Mouse (Mus musculus) kidney, adult 2 months (tissue): Measurements from ENCODE around the gene Ostf1. TPM values are rescaled to one million over a fixed set of nuclear protein-coding genes. Genes with fewer than 3 reads are reported as not detected.

Source experiments
- DNase-seq: peaks from one replicate; pipeline ENCODE4 v3.0.0; 2021
- H3K27ac ChIP-seq: fragments of 200-500 bp; 2 replicates; pipeline ENCODE4 v1.5.1; 2012; ENCODE audit warnings: low read depth, low read length, control low read depth, inconsistent platforms; ENCODE audit not compliant: insufficient read depth
- H3K27me3 ChIP-seq: fragments of 200-500 bp; replicated peaks from 2 replicates; pipeline ENCODE4 v1.6.1; 2012; ENCODE audit warnings: mild to moderate bottlenecking, moderate library complexity, low read length, inconsistent platforms; ENCODE audit not compliant: control insufficient read depth, insufficient read depth
- H3K36me3 ChIP-seq: fragments of 200-500 bp; 2 replicates; pipeline ENCODE4 v1.6.1; 2012; ENCODE audit warnings: mild to moderate bottlenecking, moderate library complexity, low read length, inconsistent platforms; ENCODE audit not compliant: control insufficient read depth, insufficient read depth
- H3K4me1 ChIP-seq: fragments of 200-500 bp; 2 replicates; pipeline ENCODE4 v1.6.1; 2011; ENCODE audit warnings: low read length; ENCODE audit not compliant: control insufficient read depth, insufficient read depth
- H3K4me3 ChIP-seq: fragments of 200-500 bp; 2 replicates; pipeline ENCODE4 v1.5.1; 2011; ENCODE audit warnings: mild to moderate bottlenecking, low read depth, low read length, control low read depth; ENCODE audit not compliant: insufficient read depth
- CTCF ChIP-seq: fragments of 200-500 bp; conservative IDR thresholded peaks from 2 replicates; pipeline ENCODE4 v1.5.1; 2011; ENCODE audit warnings: low read depth, mild to moderate bottlenecking, control low read depth, low read length, moderate library complexity, mixed read lengths; ENCODE audit not compliant: insufficient read depth, insufficient read length
- POLR2A ChIP-seq: fragments of 200-500 bp; IDR thresholded peaks from one replicate; pipeline ENCODE4 v1.6.1; 2011; ENCODE audit warnings: low read depth, low read length, control low read depth
- WGBS: fragments of 180-500 bp; shearing (Covaris S2); methylation state at CpG from one replicate; pipeline ENCODE4 v1.1.7; 2018; 5-methylcytosine and 5-hydroxymethylcytosine counted together
- polyA plus RNA-seq: library from polyadenylated mRNA; depleted of rRNA; stranded (reverse); fragments of >200 nt; gene quantifications from 2 replicates; pipeline ENCODE4 v1.2.3, GENCODE M21; 2012

The Ostf1 gene
- polyA plus RNA-seq, 1 experiment: 80.0 TPM

GRCm38 (mm10) chr19:18582887-18583286, 48.7 kb downstream of the Ostf1 start:
- 68% methylated on average over 6 of the region's 6 CpGs for WGBS
- no peak for DNase-seq
- Histone ChIP-seq H3K4me1 (peaks cover 6% of the 10 kb centered on the region; the same call in 1 of the 2 replicates), H3K4me3 (no peak overlapping the region), H3K36me3 (peaks cover 4% of the 10 kb centered on the region; the same call in 1 of the 2 replicates), H3K27ac (no peak overlapping the region), H3K27me3 (no peaks in the 10 kb centered on the region)
- no peak for TF ChIP-seq CTCF
- no peak for TF ChIP-seq POLR2A

- H3K27ac ChIP-seq: no peak overlapping the region
- H3K36me3 ChIP-seq: peaks cover 4% of the 10 kb centered on the region; the same call in 1 of the 2 replicates
- no peak overlapping the region for H3K4me3 ChIP-seq
- 92% methylated on average over 9 of the region's 9 CpGs for WGBS
- TF ChIP-seq CTCF: no peak
- TF ChIP-seq POLR2A: no peak
- H3K4me1 ChIP-seq: peaks cover 6% of the 10 kb centered on the region; the same call in 1 of the 2 replicates
- no peak for DNase-seq
- H3K27me3 ChIP-seq: no peaks in the 10 kb centered on the region
Measured at GRCm38 (mm10) chr19:18582226-18582625, 49.4 kb downstream of the Ostf1 start.

GRCm38 (mm10) chr19:18581046-18581445, 50.6 kb downstream of the Ostf1 start:
- Histone ChIP-seq H3K4me3 (no peak overlapping the region), H3K4me1 (peaks cover 6% of the 10 kb centered on the region; the same call in 1 of the 2 replicates), H3K27ac (no peak overlapping the region), H3K36me3 (peaks cover 4% of the 10 kb centered on the region; the same call in 1 of the 2 replicates), H3K27me3 (no peaks in the 10 kb centered on the region)
- 91% methylated on average over 16 of the region's 16 CpGs for WGBS
- DNase-seq: no peak
- TF ChIP-seq POLR2A (no peak), CTCF (no peak)

GRCm38 (mm10) chr19:18579012-18579358, 52.6 kb downstream of the Ostf1 start:
- Histone ChIP-seq H3K4me1 (peaks cover 6% of the 10 kb centered on the region; the same call in 1 of the 2 replicates), H3K4me3 (no peak overlapping the region), H3K27me3 (no peaks in the 10 kb centered on the region), H3K27ac (no peak overlapping the region), H3K36me3 (peaks cover 4% of the 10 kb centered on the region; the same call in 1 of the 2 replicates)
- WGBS: 89% methylated on average over 1 of the region's 1 CpGs
- TF ChIP-seq POLR2A: no peak
- no peak for TF ChIP-seq CTCF
- no peak for DNase-seq

- 36% methylated on average over 17 of the region's 17 CpGs for WGBS
- Histone ChIP-seq H3K4me3 (no peak overlapping the region), H3K27me3 (no peaks in the 10 kb centered on the region), H3K27ac (peak overlapping the region; percentile 33), H3K4me1 (peaks cover 6% of the 10 kb centered on the region; the same call in 1 of the 2 replicates), H3K36me3 (peaks cover 4% of the 10 kb centered on the region; the same call in 1 of the 2 replicates)
- no peak for TF ChIP-seq POLR2A
- TF ChIP-seq CTCF: no peak
- peak; percentile 62 for DNase-seq
Measured at GRCm38 (mm10) chr19:18578216-18579011, 53.2 kb downstream of the Ostf1 start.

GRCm38 (mm10) chr19:18577348-18577747, 54.3 kb downstream of the Ostf1 start:
- Histone ChIP-seq H3K36me3 (peaks cover 4% of the 10 kb centered on the region; the same call in 1 of the 2 replicates), H3K27me3 (no peaks in the 10 kb centered on the region), H3K27ac (no peak overlapping the region), H3K4me1 (peaks cover 6% of the 10 kb centered on the region; the same call in 1 of the 2 replicates), H3K4me3 (no peak overlapping the region)
- TF ChIP-seq POLR2A (no peak), CTCF (no peak)
- 73% methylated on average over 5 of the region's 5 CpGs for WGBS
- no peak for DNase-seq

GRCm38 (mm10) chr19:18575891-18576290, 55.7 kb downstream of the Ostf1 start:
- H3K36me3 ChIP-seq: 0 out of 2 replicates have a peak, but pooled peaks cover under 1% of the 10 kb centered on the region
- 91% methylated on average over 3 of the region's 3 CpGs for WGBS
- no peak for TF ChIP-seq POLR2A
- no peak for TF ChIP-seq CTCF
- H3K4me3 ChIP-seq: no peak overlapping the region
- H3K27ac ChIP-seq: no peak overlapping the region
- peaks cover 6% of the 10 kb centered on the region; the same call in 1 of the 2 replicates for H3K4me1 ChIP-seq
- no peak for DNase-seq
- H3K27me3 ChIP-seq: no peaks in the 10 kb centered on the region
